In the genomic region with DNA sequence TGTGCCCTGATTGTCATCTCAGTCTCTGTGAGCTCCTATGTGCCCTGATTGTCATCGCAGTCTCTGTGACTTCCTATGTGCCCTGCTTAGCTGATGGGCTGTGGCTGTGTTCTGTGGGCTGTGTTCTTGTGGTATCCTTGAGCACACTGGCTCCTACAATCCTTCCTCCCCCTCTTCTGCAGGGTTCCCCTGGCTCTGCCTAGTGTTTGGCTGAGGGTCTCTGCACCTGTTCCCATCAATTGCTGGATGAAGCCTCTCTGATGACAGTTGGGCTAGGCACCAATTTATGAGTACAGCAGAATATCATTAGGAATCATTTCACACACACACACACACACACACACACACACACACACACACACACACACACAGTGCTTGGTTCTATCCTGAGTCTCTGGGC, we compare ENCODE assay signal across 43 mouse cellular contexts. TPM values are rescaled to one million over a fixed set of nuclear protein-coding genes. Genes with fewer than 3 reads are reported as not detected.
"Had no signal": no experiment of that assay in that cellular context is flagged by ENCODE, and none has a peak within 500 bp of the region (broad histone marks: within the 10 kb centered on the region; RNA-seq: fewer than 3 reads in every experiment).

No protein-coding gene starts in this region.

- H3K9me3 ChIP-seq: heart, embryonic 10.5 days; heart, embryonic 12.5 days; heart, embryonic 13.5 days; heart, embryonic 15.5 days; hindbrain, embryonic 10.5 days; hindbrain, embryonic 12.5 days; hindbrain, embryonic 13.5 days; hindbrain, embryonic 15.5 days; intestine, embryonic 15.5 days; kidney, embryonic 15.5 days had no signal

- H3K4me3 ChIP-seq: heart, embryonic 12.5 days; heart, embryonic 13.5 days; heart, embryonic 15.5 days; hindbrain, embryonic 10.5 days; hindbrain, embryonic 12.5 days; hindbrain, embryonic 13.5 days; hindbrain, embryonic 15.5 days; intestine, embryonic 15.5 days; kidney, embryonic 15.5 days; layer of hippocampus, adult 2 months had no signal

- DNase-seq: heart, postnatal 10 days; heart, postnatal 14 days; heart, postnatal 36 days; heart, postnatal 4 days; kidney, adult 11 months; kidney, adult 18-20 months; kidney, adult 2 months; kidney, adult 8-10 months; kidney, adult 9 months; kidney, postnatal 10 days; kidney, postnatal 14 days; kidney, postnatal 25 days; kidney, postnatal 36 days; kidney, postnatal 4 days; layer of hippocampus, adult 9-11 months; layer of hippocampus, postnatal 36 days had no signal

- H3K27ac ChIP-seq: heart, embryonic 13.5 days; heart, embryonic 15.5 days; hindbrain, embryonic 10.5 days; hindbrain, embryonic 12.5 days; hindbrain, embryonic 13.5 days; hindbrain, embryonic 14.5 days; hindbrain, embryonic 15.5 days; hindbrain, postnatal 0 days; intestine, embryonic 15.5 days; kidney, embryonic 15.5 days; kidney, postnatal 0 days; layer of hippocampus, adult 2 months had no signal

- H3K4me2 ChIP-seq: heart, embryonic 11.5 days; heart, embryonic 12.5 days; heart, embryonic 13.5 days; heart, embryonic 15.5 days; hindbrain, embryonic 13.5 days; hindbrain, embryonic 14.5 days; hindbrain, embryonic 15.5 days; intestine, embryonic 15.5 days; kidney, embryonic 15.5 days had no signal

- H3K36me3 ChIP-seq: heart, embryonic 10.5 days; heart, embryonic 12.5 days; heart, embryonic 13.5 days; heart, embryonic 15.5 days; hindbrain, embryonic 10.5 days; hindbrain, embryonic 12.5 days; hindbrain, embryonic 15.5 days; intestine, embryonic 15.5 days; kidney, embryonic 15.5 days had no signal

- ATAC-seq: hindbrain, embryonic 16.5 days; hindbrain, postnatal 0 days; inflammation-experienced regulatory T-cells, adult 6 months; intestine, embryonic 15.5 days; intestine, embryonic 16.5 days; intestine, postnatal 0 days had no signal

- H3K9ac ChIP-seq: heart, embryonic 12.5 days; heart, embryonic 13.5 days; heart, embryonic 15.5 days; hindbrain, embryonic 12.5 days; hindbrain, embryonic 13.5 days; hindbrain, embryonic 14.5 days; hindbrain, embryonic 15.5 days; intestine, embryonic 15.5 days; kidney, embryonic 15.5 days had no signal

- H3K27me3 ChIP-seq: hindbrain, embryonic 12.5 days; hindbrain, embryonic 13.5 days; hindbrain, embryonic 15.5 days; intestine, embryonic 15.5 days had no signal

RNA-seq across cellular contexts. Expression of gene 4930451I11Rik, which starts 1.9 kb away (rescaled TPM):
- polyA plus RNA-seq: heart, embryonic 10.5 days; heart, embryonic 11.5 days; heart, embryonic 12.5 days; heart, embryonic 13.5 days; heart, embryonic 14.5 days; heart, embryonic 15.5 days; heart, embryonic 16.5 days; heart, postnatal 0 days; hindbrain, embryonic 10.5 days; hindbrain, embryonic 11.5 days; hindbrain, embryonic 12.5 days; hindbrain, embryonic 13.5 days; inflammation-experienced regulatory T-cells, adult 6 months; intestine, embryonic 14.5 days; intestine, embryonic 15.5 days; intestine, embryonic 16.5 days; intestine, postnatal 0 days; kidney, adult 2 months; kidney, embryonic 14.5 days; kidney, embryonic 15.5 days; kidney, embryonic 16.5 days; large intestine, adult 2 months had no signal

RNA-seq across cellular contexts. Expression of gene Doc2a, which starts 13.9 kb away (rescaled TPM):
- polyA plus RNA-seq: heart, embryonic 12.5 days; heart, embryonic 15.5 days; heart, embryonic 16.5 days; heart, postnatal 0 days; inflammation-experienced regulatory T-cells, adult 6 months; large intestine, adult 2 months had no signal

RNA-seq across cellular contexts. Expression of gene Fam57b, which starts 35.8 kb away (rescaled TPM):
- polyA plus RNA-seq: inflammation-experienced regulatory T-cells, adult 6 months had no signal
